Mouse (Mus musculus) Patski (cell line): ENCODE results near the gene Ipo9. TPM values are rescaled to one million over a fixed set of nuclear protein-coding genes. Genes with fewer than 3 reads are reported as not detected.

Experiments used
- ATAC-seq: fragments of 100-300 bp; one replicate; pipeline ENCODE4 v1.8.0; 2021
- CTCF ChIA-PET: fragments of 350-600 bp; sonication (Branson Sonifier 250); formaldehyde crosslinking; loops from one replicate; lab custom pipeline; 2022; ENCODE audit warnings: inconsistent platforms; lab: Charles Lee
- POLR2A ChIA-PET: fragments of 350-600 bp; sonication (Branson Sonifier 250); formaldehyde crosslinking; loops from one replicate; lab custom pipeline; 2022; ENCODE audit warnings: antibody characterized with exemption, inconsistent platforms; lab: Charles Lee
- DNase-seq: peaks from one replicate; pipeline ENCODE4 v3.0.0-alpha.2; 2011; ENCODE audit warnings: low read depth, low spot score
- H3K27me3 ChIP-seq: fragments of 371-371 bp; one replicate; pipeline ENCODE4 v1.5.1; 2021
- CTCF ChIP-seq: fragments of 100-300 bp; IDR thresholded peaks from one replicate; pipeline ENCODE4 v1.5.1; 2021
- in situ Hi-C: fragments of 300-500 bp; cut with MboI; formaldehyde crosslinking; loops from 3 replicates; pipeline ENCODE4 v1.11.1; 2018; ENCODE audit warnings: low pct_unique_long_range_greater_than_20kb, mixed read lengths
- polyA plus RNA-seq: library from polyadenylated mRNA; unstranded; gene quantifications from one replicate; pipeline ENCODE4 v1.2.3, GENCODE M21; 2021

The Ipo9 gene
- 97.1 TPM for polyA plus RNA-seq

GRCm38 (mm10) chr1:135429901-135430668, at the start of gene Ipo9:
Gene Ipo9 (minus strand): TSS chr1:135430499.
- no peaks in the 10 kb centered on the region for H3K27me3 ChIP-seq
- DNase-seq (peak; percentile 48), ATAC-seq (peak; percentile 75)
- in situ Hi-C loops: no loop called here
- CTCF ChIA-PET: interaction anchor here (0.5 to 2.5 kb wide), 5 partner anchors 16 to 274 kb away, joined by 3 to 6 read pairs (median 3); no protein-coding TSS in a partner anchor
- POLR2A ChIA-PET: interaction anchor here (1.0 to 1.3 kb wide), 5 partner anchors 11 to 55 kb away, joined by 3 to 5 read pairs (median 3); partner anchors contain the start of gene Shisa4
- TF ChIP-seq CTCF: peak; percentile 98

- DNase-seq (no peak), ATAC-seq (no peak)
- ChIA-PET CTCF (no interaction called here), POLR2A (interaction anchor here (0.7 kb wide), 1 partner anchor 47 kb away, joined by 3 read pairs; no protein-coding TSS in a partner anchor)
- in situ Hi-C loops: no loop called here
- no peak for TF ChIP-seq CTCF
- H3K27me3 ChIP-seq: no peaks in the 10 kb centered on the region
Measured at GRCm38 (mm10) chr1:135475571-135475895, 45.2 kb upstream of the Ipo9 start.

- CTCF ChIA-PET: no interaction called here
- in situ Hi-C loops: no loop called here
- POLR2A ChIA-PET: interaction anchor here (0.7 kb wide), 2 partner anchors 9 to 48 kb away, joined by 3 to 9 read pairs; no protein-coding TSS in a partner anchor
- no peak for TF ChIP-seq CTCF
- H3K27me3 ChIP-seq: no peaks in the 10 kb centered on the region
- DNase-seq: no peak
- no peak for ATAC-seq
Measured at GRCm38 (mm10) chr1:135474861-135475570, 44.7 kb upstream of the Ipo9 start.

GRCm38 (mm10) chr1:135472536-135472935, 42.2 kb upstream of the Ipo9 start:
- DNase-seq (no peak), ATAC-seq (no peak)
- POLR2A ChIA-PET: interaction anchor here (0.5 kb wide), 1 partner anchor 17 kb away, joined by 3 read pairs; no protein-coding TSS in a partner anchor
- no peaks in the 10 kb centered on the region for H3K27me3 ChIP-seq
- in situ Hi-C loops: no loop called here
- no peak for TF ChIP-seq CTCF
- CTCF ChIA-PET: no interaction called here

GRCm38 (mm10) chr1:135471742-135472141, 41.4 kb upstream of the Ipo9 start:
- in situ Hi-C loops: no loop called here
- H3K27me3 ChIP-seq: no peaks in the 10 kb centered on the region
- no peak for TF ChIP-seq CTCF
- ChIA-PET POLR2A (no interaction called here), CTCF (interaction anchor here (0.6 kb wide), 1 partner anchor 200 kb away, joined by 3 read pairs; no protein-coding TSS in a partner anchor)
- DNase-seq (no peak), ATAC-seq (no peak)

GRCm38 (mm10) chr1:135470546-135470945, 40.2 kb upstream of the Ipo9 start:
- no peak for ATAC-seq
- POLR2A ChIA-PET: no interaction called here
- DNase-seq: no peak
- CTCF ChIA-PET: no interaction called here
- no peak for TF ChIP-seq CTCF
- no peaks in the 10 kb centered on the region for H3K27me3 ChIP-seq
- in situ Hi-C loops: no loop called here

GRCm38 (mm10) chr1:135467462-135467861, 37.2 kb upstream of the Ipo9 start:
- in situ Hi-C loops: no loop called here
- ATAC-seq: no peak
- no peak for DNase-seq
- POLR2A ChIA-PET: interaction anchor here (1.2 to 1.3 kb wide), 2 partner anchors 23 to 67 kb away, joined by 3 read pairs; no protein-coding TSS in a partner anchor
- CTCF ChIA-PET: interaction anchor here (1.1 kb wide), 1 partner anchor 73 kb away, joined by 3 read pairs; no protein-coding TSS in a partner anchor
- TF ChIP-seq CTCF: no peak
- H3K27me3 ChIP-seq: no peaks in the 10 kb centered on the region

- in situ Hi-C loops: no loop called here
- ChIA-PET POLR2A (interaction anchor here (1.2 to 1.3 kb wide), 2 partner anchors 24 to 68 kb away, joined by 3 read pairs; no protein-coding TSS in a partner anchor), CTCF (interaction anchor here (1.1 kb wide), 1 partner anchor 74 kb away, joined by 3 read pairs; no protein-coding TSS in a partner anchor)
- ATAC-seq (peak; percentile 92), DNase-seq (peak; percentile 73)
- no peak for TF ChIP-seq CTCF
- no peaks in the 10 kb centered on the region for H3K27me3 ChIP-seq
Measured at GRCm38 (mm10) chr1:135466935-135467334, 36.6 kb upstream of the Ipo9 start.

- no peak for TF ChIP-seq CTCF
- in situ Hi-C loops: no loop called here
- no peak for DNase-seq
- ATAC-seq: no peak
- CTCF ChIA-PET: no interaction called here
- POLR2A ChIA-PET: no interaction called here
- H3K27me3 ChIP-seq: no peaks in the 10 kb centered on the region
Measured at GRCm38 (mm10) chr1:135465734-135466133, 35.4 kb upstream of the Ipo9 start.

- POLR2A ChIA-PET: interaction anchor here (0.7 kb wide), 1 partner anchor 82 kb away, joined by 3 read pairs; no protein-coding TSS in a partner anchor
- TF ChIP-seq CTCF: no peak
- ATAC-seq (no peak), DNase-seq (no peak)
- CTCF ChIA-PET: interaction anchor here (1.5 to 2.1 kb wide), 3 partner anchors 30 to 208 kb away, joined by 3 to 7 read pairs (median 3); no protein-coding TSS in a partner anchor
- in situ Hi-C loops: loop anchor here (5.0 kb wide), 3 partner anchors 45 to 235 kb away; no protein-coding TSS in a partner anchor
- H3K27me3 ChIP-seq: no peaks in the 10 kb centered on the region
Measured at GRCm38 (mm10) chr1:135462736-135463135, 32.4 kb upstream of the Ipo9 start.
